Mouse (Mus musculus): ENCODE measurements around the gene Mslnl. TPM values are rescaled to one million over a fixed set of nuclear protein-coding genes. Genes with fewer than 3 reads are reported as not detected.

Gene Mslnl
- total and polyA plus RNA-seq, 3 experiments, result not detected

- Histone ChIP-seq H3K4me3 (ENCODE audit: low read depth, low read length) (no peak overlapping the region), H3K36me3 (replicated peaks) (peaks cover 91% of the 10 kb centered on the region), H3K4me1 (ENCODE audit: insufficient read depth, low read depth, low read length) (peaks cover 34% of the 10 kb centered on the region), H3K9me3 (replicated peaks) (no peaks in the 10 kb centered on the region), H3K27me3 (ENCODE audit: insufficient read depth, low read length) (peaks cover 5% of the 10 kb centered on the region; the same call in 1 of the 2 replicates)
- DNase-seq (ENCODE audit: low spot score) (no peak), ATAC-seq (ENCODE audit: extremely low read depth, insufficient number of reproducible peaks, low FRiP score, poor library complexity, severe bottlenecking) (no peak)
- TF ChIP-seq GATA2 (IDR thresholded peaks at IDR 0.05; ENCODE audit: borderline replicate concordance, low read depth, low read length) (no peak), POLR2AphosphoS5 (IDR thresholded peaks at IDR 0.05; ENCODE audit: insufficient replicate concordance, low read depth, low read length) (no peak), GATA1 (IDR thresholded peaks at IDR 0.05; ENCODE audit: borderline replicate concordance, low read length) (no peak), TAL1 (conservative IDR thresholded peaks at IDR 0.05; ENCODE audit: low read depth, low read length) (no peak), CTCF (IDR thresholded peaks at IDR 0.05; ENCODE audit: low read depth, low read length) (no peak)
Observed at GRCm38 (mm10) chr17:25721476-25721875, 14.4 kb upstream of the Mslnl start.

DNA sequence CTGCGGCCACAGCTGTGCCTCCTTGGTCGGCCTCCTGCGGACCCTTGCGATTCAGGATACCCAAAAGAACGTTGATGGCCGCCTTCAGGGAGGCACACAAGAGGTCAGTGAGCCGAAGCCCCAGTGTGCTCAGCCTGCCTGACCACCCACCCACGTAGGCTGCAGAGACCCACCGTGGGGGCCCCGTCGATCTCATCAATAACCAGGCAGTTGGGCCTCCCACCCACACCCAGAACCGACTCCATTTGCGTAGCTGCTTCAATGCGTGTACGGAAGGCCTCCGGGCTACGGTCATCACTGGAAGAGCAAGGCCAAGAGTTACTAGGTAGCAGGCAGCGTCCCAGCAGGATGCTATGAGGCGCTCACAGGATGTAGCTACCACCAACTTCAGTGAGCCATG, 12.4 kb upstream of the Mslnl start:
- peaks cover 49% of the 10 kb centered on the region for H3K4me1 ChIP-seq (ENCODE audit: insufficient read depth, low read depth, low read length)
- ATAC-seq (ENCODE audit: extremely low read depth, insufficient number of reproducible peaks, low FRiP score, poor library complexity, severe bottlenecking) (no peak), DNase-seq (ENCODE audit: low spot score) (no peak)
- no peaks in the 10 kb centered on the region for H3K9me3 ChIP-seq (replicated peaks)
- TF ChIP-seq TAL1 (conservative IDR thresholded peaks at IDR 0.05; ENCODE audit: low read depth, low read length), result no peak
- H3K27me3 ChIP-seq (ENCODE audit: insufficient read depth, low read length), result no peaks in the 10 kb centered on the region; the same call in 1 of the 2 replicates
- H3K36me3 ChIP-seq (replicated peaks), result peaks cover 84% of the 10 kb centered on the region
- no peak overlapping the region for H3K4me3 ChIP-seq (ENCODE audit: low read depth, low read length)

DNA sequence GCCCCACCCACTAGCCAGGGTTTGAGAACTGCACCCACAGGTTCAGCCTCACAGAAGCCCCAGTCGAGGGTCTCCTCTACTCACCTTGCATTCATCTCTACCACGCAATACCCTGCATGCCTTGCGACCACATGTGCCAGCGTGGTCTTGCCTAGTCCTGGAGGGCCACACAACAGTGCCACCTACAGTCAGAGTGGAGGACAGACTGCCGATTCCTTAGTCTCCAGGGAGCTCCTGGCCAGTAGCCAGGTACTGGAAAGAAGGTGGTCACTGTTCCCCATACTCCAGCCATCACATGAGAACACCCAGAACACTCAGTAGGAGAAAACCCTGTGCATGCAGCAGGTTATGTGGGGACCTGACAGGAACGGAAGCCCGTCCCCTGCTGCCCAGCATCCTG, 11.9 kb upstream of the Mslnl start:
- no peak for TF ChIP-seq CTCF (IDR thresholded peaks at IDR 0.05; ENCODE audit: low read depth, low read length)
- TF ChIP-seq TAL1 (conservative IDR thresholded peaks at IDR 0.05; ENCODE audit: low read depth, low read length), result no peak
- TF ChIP-seq GATA1 (IDR thresholded peaks at IDR 0.05; ENCODE audit: borderline replicate concordance, low read length), result no peak
- TF ChIP-seq GATA2 (IDR thresholded peaks at IDR 0.05; ENCODE audit: borderline replicate concordance, low read depth, low read length), result no peak
- TF ChIP-seq POLR2AphosphoS5 (IDR thresholded peaks at IDR 0.05; ENCODE audit: insufficient replicate concordance, low read depth, low read length), result no peak
- DNase-seq (ENCODE audit: low spot score), result no peak
- Histone ChIP-seq H3K4me1 (ENCODE audit: insufficient read depth, low read depth, low read length) (peaks cover 53% of the 10 kb centered on the region), H3K9me3 (replicated peaks) (no peaks in the 10 kb centered on the region), H3K27me3 (ENCODE audit: insufficient read depth, low read length) (no peaks in the 10 kb centered on the region; the same call in 1 of the 2 replicates), H3K4me3 (ENCODE audit: low read depth, low read length) (no peak overlapping the region), H3K36me3 (replicated peaks) (peaks cover 84% of the 10 kb centered on the region)
- no peak for ATAC-seq (ENCODE audit: extremely low read depth, insufficient number of reproducible peaks, low FRiP score, poor library complexity, severe bottlenecking)

DNA sequence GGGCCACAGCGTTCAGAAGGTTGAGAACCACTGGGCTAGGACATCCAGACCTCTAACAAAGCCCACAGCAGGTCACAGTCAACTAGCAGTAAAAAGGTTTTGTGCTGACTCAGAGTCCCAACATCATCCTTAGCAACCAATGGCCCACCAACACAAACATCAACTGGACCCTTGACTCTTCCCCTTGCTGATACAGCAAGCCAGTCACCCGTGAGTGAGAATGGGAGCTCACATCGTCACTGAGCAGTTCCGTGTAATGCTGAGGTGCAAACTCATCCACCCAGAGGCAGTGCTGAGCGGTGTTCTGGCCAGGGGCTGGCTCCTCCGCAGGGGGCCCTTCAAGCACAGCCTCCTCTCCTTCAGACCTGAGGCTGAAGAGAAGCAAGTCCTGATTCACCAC, 10.6 kb upstream of the Mslnl start:
- Histone ChIP-seq H3K4me1 (ENCODE audit: insufficient read depth, low read depth, low read length) (peaks cover 50% of the 10 kb centered on the region), H3K9me3 (replicated peaks) (no peaks in the 10 kb centered on the region), H3K4me3 (ENCODE audit: low read depth, low read length) (no peak overlapping the region), H3K36me3 (replicated peaks) (peaks cover 81% of the 10 kb centered on the region), H3K27me3 (ENCODE audit: insufficient read depth, low read length) (no peaks in the 10 kb centered on the region; the same call in 1 of the 2 replicates)
- DNase-seq (ENCODE audit: low spot score) (no peak), ATAC-seq (ENCODE audit: extremely low read depth, insufficient number of reproducible peaks, low FRiP score, poor library complexity, severe bottlenecking) (no peak)
- TF ChIP-seq TAL1 (conservative IDR thresholded peaks at IDR 0.05; ENCODE audit: low read depth, low read length) (no peak), GATA2 (IDR thresholded peaks at IDR 0.05; ENCODE audit: borderline replicate concordance, low read depth, low read length) (no peak), POLR2AphosphoS5 (IDR thresholded peaks at IDR 0.05; ENCODE audit: insufficient replicate concordance, low read depth, low read length) (no peak), GATA1 (IDR thresholded peaks at IDR 0.05; ENCODE audit: borderline replicate concordance, low read length) (no peak), CTCF (IDR thresholded peaks at IDR 0.05; ENCODE audit: low read depth, low read length) (no peak)

DNA sequence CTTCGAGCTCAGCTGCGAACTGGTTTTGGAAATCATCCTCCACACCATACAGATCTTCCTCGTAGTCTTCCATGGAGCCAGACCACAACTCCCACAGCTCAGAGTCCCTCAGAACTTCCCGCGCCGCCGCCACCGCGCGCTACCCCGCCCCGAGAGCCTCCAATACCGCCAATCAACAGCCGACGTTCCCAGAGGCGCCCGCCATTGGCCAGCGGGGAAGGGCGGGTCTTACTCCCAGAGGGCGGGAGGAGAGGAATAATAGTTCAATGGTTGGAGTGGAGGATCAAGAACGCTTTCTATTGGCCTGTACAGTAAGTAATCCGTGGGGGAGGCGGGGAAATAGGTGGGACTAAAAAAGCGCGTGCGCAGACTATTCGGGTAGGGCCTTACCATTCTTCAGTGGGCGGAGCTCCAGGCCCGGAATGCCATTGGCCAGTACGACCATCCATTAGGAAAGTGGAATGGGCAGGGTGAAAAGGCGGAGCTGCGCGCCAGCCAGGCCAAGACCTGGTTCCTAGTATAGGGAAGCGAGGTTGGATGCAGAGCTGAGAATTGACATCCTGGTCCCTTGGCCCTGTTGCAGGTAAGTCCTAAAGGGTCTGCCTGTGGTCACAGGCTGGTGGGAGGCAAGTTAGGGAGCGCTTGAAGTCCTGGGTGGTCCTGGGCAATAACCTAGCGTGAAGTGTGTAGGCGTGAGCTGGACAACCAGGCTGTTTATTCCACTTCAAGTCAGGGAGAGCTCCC, 8.4 kb upstream of the Mslnl start, which contains the start of the genes Chtf18 and Rpusd1:
TSS of gene Chtf18 (minus strand) at position 155 of the 744 bp plus-strand sequence.
TSS of gene Rpusd1 (plus strand) at position 406 of the 744 bp plus-strand sequence.
- TF ChIP-seq TAL1 (conservative IDR thresholded peaks at IDR 0.05; ENCODE audit: low read depth, low read length) (no peak), GATA1 (IDR thresholded peaks at IDR 0.05; ENCODE audit: borderline replicate concordance, low read length) (no peak), GATA2 (IDR thresholded peaks at IDR 0.05; ENCODE audit: borderline replicate concordance, low read depth, low read length) (no peak), CTCF (IDR thresholded peaks at IDR 0.05; ENCODE audit: low read depth, low read length) (no peak), POLR2AphosphoS5 (IDR thresholded peaks at IDR 0.05; ENCODE audit: insufficient replicate concordance, low read depth, low read length) (no peak)
- peaks cover 50% of the 10 kb centered on the region for H3K4me1 ChIP-seq (ENCODE audit: insufficient read depth, low read depth, low read length)
- no peaks in the 10 kb centered on the region for H3K9me3 ChIP-seq (replicated peaks)
- H3K27me3 ChIP-seq (ENCODE audit: insufficient read depth, low read length), result no peaks in the 10 kb centered on the region; the same call in 1 of the 2 replicates
- H3K4me3 ChIP-seq (ENCODE audit: low read depth, low read length), result peak within 1 kb of the TSS; percentile 91
- peaks cover 76% of the 10 kb centered on the region for H3K36me3 ChIP-seq (replicated peaks)
- DNase-seq (ENCODE audit: low spot score) (peak; percentile 100), ATAC-seq (ENCODE audit: extremely low read depth, insufficient number of reproducible peaks, low FRiP score, poor library complexity, severe bottlenecking) (peak; percentile 94)

- Histone ChIP-seq H3K27me3 (ENCODE audit: insufficient read depth, low read length) (no peaks in the 10 kb centered on the region), H3K9me3 (replicated peaks) (no peaks in the 10 kb centered on the region), H3K4me3 (ENCODE audit: low read depth, low read length) (peak overlapping the region; percentile 91), H3K4me1 (ENCODE audit: insufficient read depth, low read depth, low read length) (peaks cover 45% of the 10 kb centered on the region), H3K36me3 (replicated peaks) (peaks cover 71% of the 10 kb centered on the region)
- no peak for DNase-seq (ENCODE audit: low spot score)
- no peak for TF ChIP-seq POLR2AphosphoS5 (IDR thresholded peaks at IDR 0.05; ENCODE audit: insufficient replicate concordance, low read depth, low read length)
- ATAC-seq (ENCODE audit: extremely low read depth, insufficient number of reproducible peaks, low FRiP score, poor library complexity, severe bottlenecking), result no peak
Observed at GRCm38 (mm10) chr17:25728009-25728270, 7.9 kb upstream of the Mslnl start.

All from G1E (cell line).